18 mouse cellular contexts compared by ENCODE assay signal in genomic region chr5:134765441-134765840, GRCm38 (mm10). TPM values are rescaled to one million over a fixed set of nuclear protein-coding genes. Genes with fewer than 3 reads are reported as not detected.
DNase-seq lines count a peak whose midpoint lies in the region; TF ChIP-seq lines count a peak whose summit lies in the region.
"Had no signal": no experiment of that assay in that cellular context is flagged by ENCODE, and none has a peak within 500 bp of the region (broad histone marks: within the 10 kb centered on the region; RNA-seq: fewer than 3 reads in every experiment).

No protein-coding gene starts in this region.

- H3K9me3 ChIP-seq in E14TG2a.4 (ENCODE audit: low read length) = no peaks in the 10 kb centered on the region
- H3K9me3 ChIP-seq: forebrain, embryonic 12.5 days; hindbrain, embryonic 10.5 days; kidney, embryonic 15.5 days; limb, embryonic 10.5 days; megakaryocyte, embryonic 14.5 days; midbrain, embryonic 15.5 days had no signal

- no peaks in the 10 kb centered on the region for H3K36me3 ChIP-seq in E14TG2a.4 (ENCODE audit: insufficient read depth, low read length)
- H3K36me3 ChIP-seq: forebrain, embryonic 12.5 days; hindbrain, embryonic 10.5 days; kidney, embryonic 15.5 days; limb, embryonic 10.5 days; midbrain, embryonic 15.5 days had no signal

- no peak for TF ChIP-seq CTCF in E14TG2a.4 (conservative IDR thresholded peaks at IDR 0.05; ENCODE audit: low read length)

- intact Hi-C loops in heart, postnatal 36 days (cut with DNase I) = no loop called here

- peaks cover 39% of the 10 kb centered on the region for H3K27me3 ChIP-seq in E14TG2a.4 (ENCODE audit: insufficient read depth, low read length)
- H3K27me3 ChIP-seq: forebrain, embryonic 12.5 days; kidney, embryonic 15.5 days; midbrain, embryonic 15.5 days had no signal

- peaks cover 13% of the 10 kb centered on the region for H3K4me1 ChIP-seq in E14TG2a.4 (replicated peaks; ENCODE audit: low read depth, low read length)
- H3K4me1 ChIP-seq: forebrain, embryonic 12.5 days; hindbrain, embryonic 10.5 days; midbrain, embryonic 15.5 days had no signal

- DNase-seq in adrenal gland, postnatal 14 days = peak; percentile 42
- no peak for DNase-seq in adrenal gland, postnatal 4 days (ENCODE audit: low spot score in 2 of 2)
- peak; percentile 93 for DNase-seq in heart, adult 11 months
- DNase-seq in heart, postnatal 36 days = no peak
- peak; percentile 49 for DNase-seq in ZHBTc4 (ENCODE audit: low read depth, low spot score)
- no peak for DNase-seq in layer of hippocampus, adult 18-20 months (ENCODE audit: low spot score in 2 of 2)
- DNase-seq: cerebellum, adult 9-11 months; kidney, postnatal 4 days; liver, postnatal 0 days; thymus, postnatal 14 days had no signal

- H3K4me3 ChIP-seq in E14TG2a.4 (replicated peaks; ENCODE audit: low read length) = peak overlapping the region; percentile 55
- H3K4me3 ChIP-seq: forebrain, embryonic 12.5 days; hindbrain, embryonic 10.5 days; kidney, embryonic 15.5 days; limb, embryonic 10.5 days; megakaryocyte, embryonic 14.5 days; midbrain, embryonic 15.5 days; myocyte had no signal

RNA-seq across cellular contexts. Expression of gene Eln, which starts 18.3 kb away (rescaled TPM):
- 148 and 554 TPM in 2 replicates for total RNA-seq in adrenal gland, postnatal 14 days (2021)
- total RNA-seq in adrenal gland, postnatal 4 days (2021) = 100 to 1,000 TPM; 192 to 231 TPM
- total RNA-seq in heart, postnatal 36 days (2021) = 100 to 1,000 TPM in 1 of 2 experiments, 10 to 100 TPM in 1; 67.1 to 103 TPM
- 1 to 10 TPM; 7.1 to 8.2 TPM for total RNA-seq in layer of hippocampus, adult 18-20 months (2021)

Comparison
In these comparisons a context has a peak if more than half of its experiments do, and no peak if none do; other contexts are left out.
1. DNase-seq: peak in adrenal gland, postnatal 14 days (single experiment), heart, adult 11 months (single experiment) and ZHBTc4 (single experiment); none in adrenal gland, postnatal 4 days (0 of 2), heart, postnatal 36 days (0 of 2) and layer of hippocampus, adult 18-20 months (0 of 2).
2. RNA of gene Eln, which starts 18.3 kb away (total RNA-seq): 192 to 231 TPM in adrenal gland, postnatal 4 days, 148 to 554 TPM in adrenal gland, postnatal 14 days and 67.1 to 103 TPM in heart, postnatal 36 days; 7.1 to 8.2 TPM in layer of hippocampus, adult 18-20 months; every median in the first group is over 4 times any median in the second.